Mouse (Mus musculus) stomach, embryonic 15.5 days (tissue): ENCODE data around the gene Tshz2. TPM values are rescaled to one million over a fixed set of nuclear protein-coding genes. Genes with fewer than 3 reads are reported as not detected.
A peak's percentile ranks its signal among the peaks of the same experiment; 100 is the strongest.

Experiments used
- ATAC-seq: fragments of 200-750 bp; cut with Nextera tagmentation; 2 replicates; pipeline ENCODE4 v1.8.0; 2017; ENCODE audit warnings: low read depth, moderate number of reproducible peaks, moderate TSS enrichment; ENCODE audit not compliant: insufficient read depth, low FRiP score
- H3K27ac ChIP-seq: fragments of 300-500 bp; sonication (generic); 2 replicates; pipeline ENCODE4 v1.5.1; 2015; ENCODE audit warnings: mild to moderate bottlenecking, inconsistent platforms
- H3K27me3 ChIP-seq: fragments of 300-500 bp; sonication (generic); replicated peaks from 2 replicates; pipeline ENCODE4 v1.6.1; 2015; ENCODE audit warnings: inconsistent platforms
- H3K36me3 ChIP-seq: fragments of 300-500 bp; sonication (generic); 2 replicates; pipeline ENCODE4 v1.6.1; 2015; ENCODE audit warnings: inconsistent platforms
- H3K4me1 ChIP-seq: fragments of 300-500 bp; sonication (generic); 2 replicates; pipeline ENCODE4 v1.6.1; 2015; ENCODE audit warnings: inconsistent platforms
- H3K4me2 ChIP-seq: fragments of 300-500 bp; sonication (generic); 2 replicates; pipeline ENCODE4 v1.6.1; 2015; ENCODE audit warnings: mild to moderate bottlenecking, inconsistent platforms
- H3K4me3 ChIP-seq: fragments of 300-500 bp; sonication (generic); replicated peaks from 2 replicates; pipeline ENCODE4 v1.5.1; 2015; ENCODE audit warnings: inconsistent platforms
- H3K9ac ChIP-seq: fragments of 300-500 bp; sonication (generic); 2 replicates; pipeline ENCODE4 v1.6.1; 2015; ENCODE audit warnings: inconsistent platforms
- H3K9me3 ChIP-seq: fragments of 300-500 bp; sonication (generic); 2 replicates; pipeline ENCODE4 v1.6.1; 2016; ENCODE audit warnings: inconsistent platforms
- WGBS: fragments of 180-500 bp; shearing (Covaris S2); methylation state at CpG from one replicate; pipeline ENCODE4 v1.1.7; 2015; 5-methylcytosine and 5-hydroxymethylcytosine counted together
- polyA plus RNA-seq: library from polyadenylated mRNA; unstranded; fragments of >200 nt; fragmentation: Nextera tagmentation; extraction: Ambion mirVana; gene quantifications from 2 replicates; pipeline ENCODE4 v1.2.1, GENCODE M21; 2015

The Tshz2 gene
- polyA plus RNA-seq, 1 experiment from 2014 or later = 15.9 TPM

DNA sequence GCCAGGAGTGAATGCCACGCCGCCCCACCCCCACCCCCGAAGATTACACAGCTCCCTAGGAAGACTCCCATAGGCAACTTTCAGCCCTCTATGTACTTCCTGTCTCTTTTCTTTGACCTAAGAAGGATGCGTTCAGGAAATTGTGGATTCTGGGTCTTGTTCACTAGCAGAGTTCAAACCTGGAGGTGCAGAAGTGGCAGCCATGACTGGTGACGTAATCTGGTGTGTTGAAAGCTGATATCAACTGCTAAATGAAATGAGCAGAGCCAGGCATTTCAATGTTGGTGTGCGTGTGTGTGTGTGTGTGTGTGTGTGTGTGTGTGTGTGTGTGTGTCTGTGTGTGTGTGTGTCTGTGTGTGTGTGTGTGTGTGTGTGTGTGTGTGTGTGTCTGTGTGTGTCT lies 302.8 kb downstream of the Tshz2 start:
- H3K4me3 ChIP-seq = no peak overlapping the region
- no peaks in the 10 kb centered on the region for H3K36me3 ChIP-seq
- no peak for ATAC-seq
- H3K27ac ChIP-seq = no peak overlapping the region
- H3K9me3 ChIP-seq = no peaks in the 10 kb centered on the region
- H3K4me2 ChIP-seq = no peak overlapping the region
- H3K27me3 ChIP-seq = no peaks in the 10 kb centered on the region
- 66% methylated on average over 6 of the region's 6 CpGs for WGBS
- H3K4me1 ChIP-seq = no peaks in the 10 kb centered on the region
- no peak overlapping the region for H3K9ac ChIP-seq

DNA sequence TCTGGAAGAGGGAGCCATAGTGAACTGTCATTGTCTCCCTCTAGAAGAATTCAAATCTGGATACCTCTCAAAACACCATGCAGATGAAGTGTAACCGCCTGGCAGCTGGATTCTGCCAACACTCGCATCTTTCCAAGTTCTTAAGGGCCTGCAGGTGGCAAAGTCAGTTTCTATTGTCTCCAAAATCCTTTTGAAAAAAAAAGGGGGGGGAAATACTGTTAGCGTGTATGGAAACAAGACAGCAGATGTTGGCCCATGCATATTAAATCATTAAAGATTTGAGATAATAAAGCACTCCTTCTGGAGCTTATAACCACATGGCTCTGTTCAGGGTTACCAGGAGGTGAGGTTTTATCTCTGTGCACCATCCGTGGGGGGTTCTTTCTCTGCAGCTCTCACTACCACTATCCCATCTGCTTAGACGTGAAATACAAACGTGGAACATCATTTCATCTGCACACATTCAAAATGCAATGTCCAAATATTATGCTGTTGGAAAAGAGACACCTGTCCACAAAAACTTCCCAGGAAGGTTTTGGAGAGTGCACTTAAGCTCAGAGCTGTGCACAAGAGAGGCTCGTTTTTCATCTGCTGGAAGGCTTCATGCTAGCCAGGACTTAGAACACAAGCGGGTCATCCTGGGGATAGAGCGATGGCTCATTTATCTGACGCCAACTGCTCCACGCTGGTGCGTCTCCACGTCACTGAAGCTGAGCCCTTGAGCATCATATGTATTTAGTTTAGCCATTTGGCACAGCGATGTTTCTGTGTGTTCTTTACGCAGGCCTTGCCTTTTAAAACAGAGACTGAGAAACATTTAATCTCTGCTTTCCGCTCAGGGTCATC lies 307.7 kb downstream of the Tshz2 start:
- Histone ChIP-seq H3K36me3 (no peaks in the 10 kb centered on the region), H3K4me3 (no peak overlapping the region), H3K4me2 (no peak overlapping the region), H3K27ac (peak overlapping the region; percentile 60), H3K27me3 (no peaks in the 10 kb centered on the region), H3K9ac (no peak overlapping the region), H3K9me3 (no peaks in the 10 kb centered on the region), H3K4me1 (no peaks in the 10 kb centered on the region)
- 44% methylated on average over 16 of the region's 16 CpGs for WGBS
- ATAC-seq = peak; percentile 75; the same call in 1 of the 2 replicates

- Histone ChIP-seq H3K4me3 (no peak overlapping the region), H3K9me3 (no peaks in the 10 kb centered on the region), H3K27me3 (no peaks in the 10 kb centered on the region), H3K36me3 (no peaks in the 10 kb centered on the region), H3K4me2 (no peak overlapping the region), H3K9ac (no peak overlapping the region), H3K27ac (no peak overlapping the region), H3K4me1 (no peaks in the 10 kb centered on the region)
- WGBS = 89% methylated on average over 6 of the region's 6 CpGs
- ATAC-seq = no peak
These were observed 310.9 kb downstream of the Tshz2 start for GRCm38 (mm10) chr2:169943727-169944126.

GRCm38 (mm10) chr2:169948139-169948538 lies 315.3 kb downstream of the Tshz2 start:
- Histone ChIP-seq H3K9me3 (no peaks in the 10 kb centered on the region), H3K4me1 (0 out of 2 replicates have a peak, but pooled peaks cover 8% of the 10 kb centered on the region), H3K4me3 (no peak overlapping the region), H3K36me3 (no peaks in the 10 kb centered on the region), H3K27me3 (no peaks in the 10 kb centered on the region), H3K27ac (no peak overlapping the region), H3K4me2 (no peak overlapping the region), H3K9ac (no peak overlapping the region)
- 70% methylated on average over 6 of the region's 6 CpGs for WGBS
- no peak for ATAC-seq

DNA sequence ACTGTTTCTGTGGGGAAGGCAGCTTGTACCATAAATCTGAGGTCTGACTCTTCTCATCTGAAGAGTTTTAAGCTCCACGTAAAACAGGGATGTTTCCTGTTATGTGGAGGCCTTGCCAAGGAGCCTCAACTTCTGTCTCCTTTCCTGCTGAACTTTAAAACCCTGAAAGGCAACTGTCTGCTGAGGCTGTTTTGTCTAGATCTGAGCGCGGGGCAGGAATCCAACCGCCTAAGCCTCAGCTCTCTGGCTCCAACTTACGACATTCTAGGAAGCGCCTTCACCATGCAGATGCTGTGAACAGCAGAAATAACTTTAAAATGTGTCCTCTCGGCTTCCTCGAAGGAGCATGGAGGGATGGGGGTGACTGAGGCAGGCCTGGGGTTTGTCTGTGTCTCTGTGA lies 318.2 kb downstream of the Tshz2 start:
- Histone ChIP-seq H3K27ac (peak overlapping the region; percentile 40; the same call in 1 of the 2 replicates), H3K9me3 (no peaks in the 10 kb centered on the region), H3K4me1 (0 out of 2 replicates have a peak, but pooled peaks cover 8% of the 10 kb centered on the region), H3K9ac (no peak overlapping the region), H3K36me3 (no peaks in the 10 kb centered on the region), H3K27me3 (no peaks in the 10 kb centered on the region), H3K4me2 (no peak overlapping the region), H3K4me3 (no peak overlapping the region)
- WGBS = 58% methylated on average over 8 of the region's 8 CpGs
- ATAC-seq = peak; percentile 58; the same call in 1 of the 2 replicates

DNA sequence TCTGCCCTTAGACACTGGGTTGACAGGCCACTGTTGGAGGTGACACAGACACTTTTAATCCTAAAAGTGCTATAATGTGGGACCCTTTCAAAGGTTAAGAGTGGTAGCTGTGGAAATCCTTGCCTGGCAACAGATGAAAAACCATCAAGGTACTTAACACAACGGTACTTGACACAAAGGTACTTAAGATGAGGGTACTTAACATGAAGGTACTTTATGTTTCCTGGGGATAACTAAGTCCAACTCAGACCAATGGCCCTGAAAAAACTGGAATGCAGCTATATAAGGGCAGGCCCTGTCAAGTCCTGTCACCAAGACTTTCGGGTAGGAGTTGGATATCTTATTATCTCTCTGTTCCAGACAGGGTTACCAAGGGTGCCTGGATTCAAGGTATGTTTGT lies 320.2 kb downstream of the Tshz2 start:
- Histone ChIP-seq H3K36me3 (no peaks in the 10 kb centered on the region), H3K9ac (no peak overlapping the region), H3K4me1 (0 out of 2 replicates have a peak, but pooled peaks cover 8% of the 10 kb centered on the region), H3K9me3 (no peaks in the 10 kb centered on the region), H3K27ac (no peak overlapping the region), H3K4me3 (no peak overlapping the region), H3K27me3 (no peaks in the 10 kb centered on the region), H3K4me2 (no peak overlapping the region)
- ATAC-seq = no peak
- 87% methylated on average over 2 of the region's 2 CpGs for WGBS

GRCm38 (mm10) chr2:169958736-169959573 lies 326.1 kb downstream of the Tshz2 start:
- 45% methylated on average over 17 of the region's 17 CpGs for WGBS
- ATAC-seq = no peak
- H3K4me1 ChIP-seq = peaks cover 8% of the 10 kb centered on the region; the same call in 1 of the 2 replicates

DNA sequence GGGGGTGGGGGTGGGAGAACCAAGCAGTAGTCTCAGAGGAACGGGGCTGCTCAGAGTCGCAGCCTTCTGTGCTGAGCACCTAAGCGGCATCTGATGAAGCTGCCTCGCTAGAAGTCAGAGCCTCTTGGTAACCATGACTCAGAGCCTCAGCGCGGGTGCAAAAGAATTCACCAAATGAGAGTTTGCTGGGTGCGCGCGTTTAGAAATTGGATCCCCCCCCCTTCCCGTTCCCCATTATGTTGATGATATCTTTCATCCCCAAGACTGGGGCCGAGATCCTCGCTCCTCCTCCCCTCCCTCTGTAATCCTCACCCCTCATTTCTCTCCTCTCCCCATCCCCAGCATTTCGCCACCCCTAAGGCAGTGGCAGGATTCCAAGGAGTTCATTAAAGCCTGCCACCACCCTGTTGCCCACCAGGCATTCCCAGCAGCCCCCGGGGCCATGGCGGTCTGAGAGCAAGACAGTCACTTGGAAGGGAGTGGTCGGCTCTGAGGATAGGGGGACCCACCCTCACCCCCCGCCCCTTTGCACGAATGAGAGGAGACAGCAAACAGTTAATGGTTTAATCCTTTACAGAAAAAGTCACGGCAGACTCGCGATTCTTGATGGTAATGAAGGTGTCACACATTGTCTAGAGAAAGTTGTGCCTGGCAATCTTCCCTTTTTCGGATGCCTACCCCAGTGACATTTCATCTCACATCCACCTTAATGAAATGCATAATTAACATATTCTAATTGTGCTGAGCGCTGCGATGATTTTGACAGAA lies 328.8 kb downstream of the Tshz2 start:
- peak overlapping the region; percentile 60 for H3K4me2 ChIP-seq
- no peak overlapping the region for H3K27ac ChIP-seq
- no peaks in the 10 kb centered on the region for H3K9me3 ChIP-seq
- H3K4me3 ChIP-seq = peak overlapping the region; percentile 22
- H3K36me3 ChIP-seq = no peaks in the 10 kb centered on the region
- H3K4me1 ChIP-seq = peaks cover 8% of the 10 kb centered on the region; the same call in 1 of the 2 replicates
- no peak for ATAC-seq
- H3K27me3 ChIP-seq = no peaks in the 10 kb centered on the region
- 27% methylated on average over 24 of the region's 24 CpGs for WGBS
- no peak overlapping the region for H3K9ac ChIP-seq

More at GRCm38 (mm10) chr2:169958736-169959573, 326.1 kb downstream of the Tshz2 start:
- Histone ChIP-seq H3K9ac (no peak overlapping the region), H3K27me3 (no peaks in the 10 kb centered on the region), H3K36me3 (no peaks in the 10 kb centered on the region), H3K9me3 (no peaks in the 10 kb centered on the region), H3K4me2 (no peak overlapping the region), H3K27ac (no peak overlapping the region), H3K4me3 (no peak overlapping the region)

DNA sequence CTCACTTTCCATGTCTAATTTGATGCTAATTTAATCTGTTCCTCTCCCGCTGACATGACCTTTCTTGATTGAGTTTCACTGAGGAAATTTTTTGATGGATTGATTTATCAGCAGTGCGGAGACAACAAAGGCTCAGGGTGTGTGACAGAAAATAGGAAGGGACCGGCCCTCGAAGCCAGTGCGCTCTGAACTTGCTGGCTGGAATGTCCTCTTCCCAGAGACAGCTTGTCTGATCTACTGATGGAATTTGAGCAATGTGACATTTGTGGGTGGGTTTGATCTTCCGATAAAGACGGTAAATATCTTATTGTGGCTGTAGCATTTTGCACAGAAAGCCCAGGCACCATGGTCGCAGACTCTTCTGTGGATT lies 329.4 kb downstream of the Tshz2 start:
- H3K9me3 ChIP-seq = no peaks in the 10 kb centered on the region
- H3K4me1 ChIP-seq = peaks cover 8% of the 10 kb centered on the region; the same call in 1 of the 2 replicates
- no peak overlapping the region for H3K4me3 ChIP-seq
- no peak overlapping the region for H3K27ac ChIP-seq
- no peak overlapping the region for H3K9ac ChIP-seq
- ATAC-seq = no peak
- WGBS = 42% methylated on average over 8 of the region's 8 CpGs
- H3K27me3 ChIP-seq = no peaks in the 10 kb centered on the region
- H3K36me3 ChIP-seq = no peaks in the 10 kb centered on the region
- H3K4me2 ChIP-seq = peak overlapping the region; percentile 60; the same call in 1 of the 2 replicates

GRCm38 (mm10) chr2:169962776-169963175 lies 330.0 kb downstream of the Tshz2 start:
- peak; percentile 50; the same call in 1 of the 2 replicates for ATAC-seq
- no peaks in the 10 kb centered on the region for H3K9me3 ChIP-seq
- H3K27me3 ChIP-seq = no peaks in the 10 kb centered on the region
- no peaks in the 10 kb centered on the region for H3K36me3 ChIP-seq
- no peak overlapping the region for H3K9ac ChIP-seq
- 49% methylated on average over 8 of the region's 8 CpGs for WGBS
- peaks cover 8% of the 10 kb centered on the region; the same call in 1 of the 2 replicates for H3K4me1 ChIP-seq
- no peak overlapping the region for H3K4me3 ChIP-seq
- H3K4me2 ChIP-seq = no peak overlapping the region
- no peak overlapping the region for H3K27ac ChIP-seq

DNA sequence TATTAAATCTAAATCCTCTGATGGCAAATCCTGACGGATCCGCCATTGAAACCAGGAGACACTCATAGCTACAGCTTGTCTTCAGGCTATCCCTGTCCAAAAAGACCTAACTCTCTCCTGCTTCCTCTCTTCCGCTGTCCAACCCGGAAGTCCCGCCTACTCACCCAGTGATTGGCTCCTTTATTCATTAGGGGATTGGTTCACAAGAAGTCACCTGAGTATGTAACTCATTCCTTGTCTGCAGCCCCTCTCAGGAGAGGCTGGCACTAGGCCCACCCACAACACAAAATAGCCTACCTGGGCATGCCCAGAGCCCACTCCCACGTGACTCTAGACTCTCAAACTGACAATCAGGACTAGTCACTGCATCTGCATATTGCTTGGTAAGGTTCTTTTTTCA lies 337.7 kb downstream of the Tshz2 start:
- Histone ChIP-seq H3K27me3 (no peaks in the 10 kb centered on the region), H3K9me3 (no peaks in the 10 kb centered on the region), H3K4me2 (no peak overlapping the region), H3K36me3 (no peaks in the 10 kb centered on the region), H3K27ac (no peak overlapping the region), H3K4me3 (no peak overlapping the region), H3K9ac (no peak overlapping the region), H3K4me1 (no peaks in the 10 kb centered on the region)
- WGBS = 95% methylated on average over 6 of the region's 6 CpGs
- no peak for ATAC-seq
